Mouse (Mus musculus) liver, adult 2 months (tissue): ENCODE data around the gene Gm21149.

ENCODE experiments used
- CTCF ChIP-seq: fragments of 200-500 bp; IDR thresholded peaks from 2 replicates; pipeline ENCODE4 v1.5.1; 2011; ENCODE audit warnings: low read depth, low read length, control low read depth
- POLR2A ChIP-seq: fragments of 200-500 bp; IDR thresholded peaks from 2 replicates; pipeline ENCODE4 v1.6.1; 2011; ENCODE audit warnings: low read length, control low read depth; ENCODE audit not compliant: insufficient read depth; ENCODE audit errors: extremely low read depth

- TF ChIP-seq CTCF (no peak), POLR2A (no peak)
Measured at GRCm38 (mm10) chr5:15507309-15507619, 30.9 kb upstream of the Gm21149 start.
